Mouse (Mus musculus) thymus, adult 18-20 months (tissue): ENCODE results near the gene Zmynd12.

Experiments used
- DNase-seq, 2 experiments: peaks; one replicate each; pipeline ENCODE4 v3.0.0; 2022; ENCODE audit warnings: mixed read lengths in 2 of 2

Zmynd12 gene

GRCm38 (mm10) chr4:119422294-119422964 lies at the start of gene Zmynd12, which contains the start of gene Ppcs:
TSS of gene Zmynd12 (plus strand) at chr4:119422814.
TSS of gene Ppcs (minus strand) at chr4:119422420.
- DNase-seq, result peak; percentile 78 to 84

GRCm38 (mm10) chr4:119381471-119382190 lies 41.0 kb upstream of the Zmynd12 start:
- no peak for DNase-seq

GRCm38 (mm10) chr4:119389184-119389583 lies 33.4 kb upstream of the Zmynd12 start:
- DNase-seq, result no peak

GRCm38 (mm10) chr4:119390369-119390768 lies 32.2 kb upstream of the Zmynd12 start:
- no peak for DNase-seq

- DNase-seq, result no peak
These were observed 23.9 kb upstream of the Zmynd12 start for GRCm38 (mm10) chr4:119398751-119399150.

GRCm38 (mm10) chr4:119400896-119401295 lies 21.7 kb upstream of the Zmynd12 start:
- DNase-seq, result no peak

GRCm38 (mm10) chr4:119403431-119403830 lies 19.2 kb upstream of the Zmynd12 start:
- no peak for DNase-seq

- DNase-seq, result peak; percentile 40 to 54
These were observed 10.6 kb upstream of the Zmynd12 start for GRCm38 (mm10) chr4:119411877-119412650.

- peak in 1 of 2 experiments; percentile 19 for DNase-seq
These were observed 9.8 kb upstream of the Zmynd12 start for GRCm38 (mm10) chr4:119412791-119413190.

GRCm38 (mm10) chr4:119415072-119415753 lies 7.4 kb upstream of the Zmynd12 start, which contains the start of gene Ccdc30:
TSS of gene Ccdc30 (minus strand) at chr4:119415521.
- peak; percentile 85 to 87 for DNase-seq

GRCm38 (mm10) chr4:119417270-119417669 lies 5.3 kb upstream of the Zmynd12 start:
- DNase-seq, result no peak

GRCm38 (mm10) chr4:119417894-119418293 lies 4.7 kb upstream of the Zmynd12 start:
- no peak for DNase-seq

- DNase-seq, result no peak
These were observed 1.4 kb upstream of the Zmynd12 start for GRCm38 (mm10) chr4:119421191-119421590.

- no peak for DNase-seq
These were observed 707 bp upstream of the Zmynd12 start for GRCm38 (mm10) chr4:119421921-119422293.

- DNase-seq, result no peak
These were observed 2.5 kb downstream of the Zmynd12 start for GRCm38 (mm10) chr4:119425077-119425476.

- no peak for DNase-seq
These were observed 3.0 kb downstream of the Zmynd12 start for GRCm38 (mm10) chr4:119425601-119426000.

- no peak for DNase-seq
These were observed 5.1 kb downstream of the Zmynd12 start for GRCm38 (mm10) chr4:119427680-119428079.

- peak in 1 of 2 experiments; percentile 32 for DNase-seq
These were observed 8.1 kb downstream of the Zmynd12 start for GRCm38 (mm10) chr4:119430678-119431077.

GRCm38 (mm10) chr4:119437936-119438335 lies 15.3 kb downstream of the Zmynd12 start:
- DNase-seq, result no peak

GRCm38 (mm10) chr4:119441836-119442235 lies 19.2 kb downstream of the Zmynd12 start:
- no peak for DNase-seq

- DNase-seq, result no peak
These were observed 19.9 kb downstream of the Zmynd12 start for GRCm38 (mm10) chr4:119442539-119442938.

- DNase-seq, result no peak
These were observed 24.6 kb downstream of the Zmynd12 start for GRCm38 (mm10) chr4:119447261-119447660.

GRCm38 (mm10) chr4:119447786-119448185 lies 25.2 kb downstream of the Zmynd12 start:
- DNase-seq, result no peak
